Mouse (Mus musculus) cortical plate, adult 2 months (tissue): ENCODE measurements around the gene Aig1.

Experiments used
- CTCF ChIP-seq: fragments of 200-500 bp; IDR thresholded peaks from 2 replicates; pipeline ENCODE4 v1.5.1; 2011; ENCODE audit warnings: mild to moderate bottlenecking, control low read depth, low read length; ENCODE audit not compliant: insufficient read depth; ENCODE audit errors: extremely low read depth
- POLR2A ChIP-seq: fragments of 200-500 bp; IDR thresholded peaks from 2 replicates; pipeline ENCODE4 v1.6.1; 2011; ENCODE audit warnings: mild to moderate bottlenecking, low read length, control low read depth; ENCODE audit not compliant: insufficient read depth; ENCODE audit errors: extremely low read depth

- TF ChIP-seq POLR2A, result no peak
- no peak for TF ChIP-seq CTCF
Observed at GRCm38 (mm10) chr10:13842855-13843254, 25.9 kb downstream of the Aig1 start.
